Mouse (Mus musculus) cerebellum, adult 9-11 months (tissue): ENCODE results near the gene Ccm2l.

Experiments
- DNase-seq: peaks from one replicate; pipeline ENCODE4 v3.0.0; 2022

The Ccm2l gene

GRCm38 (mm10) chr2:153107046-153107766, 41.5 kb downstream of the Ccm2l start:
- no peak for DNase-seq

DNA sequence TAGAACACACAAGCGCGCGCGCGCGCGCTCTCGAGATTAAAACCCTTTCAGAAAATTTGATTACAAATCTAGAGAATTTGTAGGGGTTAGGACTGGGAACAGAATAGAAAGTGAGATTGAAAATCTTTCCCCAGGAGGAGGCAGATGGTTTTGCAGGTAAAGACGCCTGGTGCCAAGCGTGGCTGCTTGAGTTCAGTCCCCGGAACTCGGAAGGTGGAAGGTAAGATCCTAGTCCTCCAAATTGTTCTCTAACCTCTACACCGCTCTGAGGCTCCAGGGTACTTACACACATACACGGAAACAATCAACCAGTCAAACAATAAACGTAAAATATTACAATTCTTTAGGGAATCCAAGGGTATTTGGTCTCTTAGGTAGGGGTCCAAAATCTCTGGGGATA, 42.0 kb downstream of the Ccm2l start:
- DNase-seq: no peak

- no peak for DNase-seq
Measured at GRCm38 (mm10) chr2:153108313-153109264, 42.8 kb downstream of the Ccm2l start, which contains the start of gene Hck. Hck (plus strand) TSS chr2:153108468.

GRCm38 (mm10) chr2:153109596-153109995, 43.8 kb downstream of the Ccm2l start:
- DNase-seq: no peak

DNA sequence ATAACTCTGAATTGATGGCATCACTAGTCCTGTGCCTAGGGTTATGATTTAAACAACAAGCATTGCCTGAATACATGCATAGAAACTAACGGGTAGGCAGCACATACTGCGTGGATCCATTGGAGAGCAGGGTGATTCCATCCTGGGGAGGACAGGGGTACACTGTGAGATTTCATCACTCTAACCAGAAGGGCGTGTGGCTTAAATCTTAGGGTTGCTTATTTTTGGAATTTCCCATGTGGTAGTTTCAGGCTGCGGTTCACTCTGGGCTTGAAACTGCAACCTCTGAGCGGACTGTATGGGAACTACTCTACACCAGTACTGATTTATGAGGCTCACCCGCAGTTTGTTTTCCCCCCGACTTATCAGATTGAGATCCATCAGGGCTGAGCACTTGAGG, 45.5 kb downstream of the Ccm2l start:
- no peak for DNase-seq

DNA sequence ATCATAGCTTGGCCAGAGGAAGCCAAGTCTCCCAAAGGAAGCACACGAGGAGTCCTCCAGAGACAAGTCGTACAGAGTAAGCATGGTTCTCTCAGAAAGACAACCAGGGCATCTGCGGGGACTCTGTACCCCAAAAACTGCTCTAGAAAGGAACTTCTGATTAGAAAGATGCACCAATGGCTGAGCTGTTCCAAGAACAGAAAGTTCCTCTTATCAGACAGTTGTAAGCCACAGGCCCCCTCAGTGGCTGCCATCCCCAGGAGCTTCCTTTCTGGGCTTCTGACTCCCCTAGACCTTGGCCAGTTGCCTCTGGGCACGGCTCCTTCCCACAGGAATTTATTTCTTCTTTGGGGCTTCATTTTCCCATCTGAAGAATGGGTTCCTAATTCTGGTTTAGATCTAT, 49.9 kb downstream of the Ccm2l start:
- no peak for DNase-seq

- no peak for DNase-seq
Measured at GRCm38 (mm10) chr2:153117051-153117486, 51.3 kb downstream of the Ccm2l start.

DNA sequence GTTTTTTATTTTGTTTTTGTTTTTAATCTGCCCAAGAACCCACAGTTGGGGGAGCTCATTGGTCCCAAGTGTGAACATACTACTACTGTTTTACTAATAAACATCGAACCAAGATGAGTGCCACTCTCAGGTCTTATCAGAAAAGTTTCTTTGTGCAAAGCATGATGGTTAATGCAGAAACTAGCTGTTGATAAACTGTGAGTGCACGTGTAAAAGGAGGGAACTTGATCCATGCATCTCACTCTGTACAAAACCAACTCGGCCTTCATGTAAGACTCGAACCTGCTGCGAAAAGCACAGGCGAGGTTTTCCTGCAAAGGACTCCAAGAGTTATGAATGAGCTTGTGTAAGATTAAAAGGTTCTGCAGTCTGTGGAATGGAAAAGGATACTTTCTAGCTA, 53.7 kb downstream of the Ccm2l start:
- DNase-seq: no peak

GRCm38 (mm10) chr2:153120126-153120525, 54.4 kb downstream of the Ccm2l start:
- DNase-seq: no peak

DNA sequence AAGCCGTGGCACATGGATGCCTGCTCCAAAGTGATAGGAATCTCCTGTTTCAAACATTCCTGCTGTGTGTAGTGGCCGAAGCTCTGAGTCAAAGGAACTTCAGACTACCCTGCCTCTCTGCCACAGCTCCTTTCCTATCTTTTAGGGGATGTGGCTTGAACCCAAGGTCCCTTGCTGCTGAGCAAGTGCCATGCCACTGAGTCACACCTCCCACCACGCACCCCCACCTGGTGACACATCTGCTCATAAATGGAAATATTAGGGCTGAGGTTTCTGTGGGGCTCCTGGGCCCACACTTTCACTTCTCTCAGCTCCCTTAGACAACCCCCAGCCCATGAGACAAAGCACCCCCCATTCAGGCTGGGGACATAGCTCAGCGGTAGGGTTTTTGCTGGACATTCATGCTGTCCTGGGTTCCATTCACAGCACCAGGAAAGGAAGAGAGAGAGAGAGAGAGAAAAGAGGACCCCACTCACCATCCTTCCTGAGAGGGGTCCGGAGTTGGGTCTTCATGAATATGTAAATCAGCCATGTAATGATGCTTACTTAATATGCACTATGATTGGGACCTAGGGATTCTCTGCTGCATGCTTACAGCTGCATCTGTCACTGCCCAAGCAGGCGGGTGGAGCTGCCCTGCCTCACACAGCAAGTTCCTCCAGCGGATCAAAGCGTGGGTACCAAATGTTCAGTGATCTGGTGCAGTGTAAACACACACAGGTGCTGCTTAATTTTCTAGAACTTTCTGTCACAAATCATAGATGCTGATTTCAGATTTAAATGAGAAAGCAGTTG, 56.3 kb downstream of the Ccm2l start:
- no peak for DNase-seq

- no peak for DNase-seq
Measured at GRCm38 (mm10) chr2:153122701-153123100, 56.9 kb downstream of the Ccm2l start.

GRCm38 (mm10) chr2:153125875-153126274, 60.1 kb downstream of the Ccm2l start:
- no peak for DNase-seq

GRCm38 (mm10) chr2:153131019-153131418, 65.3 kb downstream of the Ccm2l start:
- DNase-seq: no peak
